Mouse (Mus musculus): ENCODE measurements at regions not wholly inside any gene's neighbourhood (a gene's known extent, or its start where the extent isn't known, plus 50 kb on each side); places are given as distances from the start of the nearest gene placed in this dataset.

- H3K27ac ChIP-seq (ENCODE audit: insufficient read depth, low read length): no peak overlapping the region
- TF ChIP-seq CTCF (IDR thresholded peaks at IDR 0.05; ENCODE audit: borderline replicate concordance, insufficient read depth, low read length) (no peak), POLR2A (IDR thresholded peaks at IDR 0.05; ENCODE audit: low read depth, low read length) (no peak)
- H3K4me3 ChIP-seq (ENCODE audit: insufficient read depth, low read length): no peak overlapping the region
- H3K4me1 ChIP-seq (ENCODE audit: control insufficient read depth, insufficient read depth, low read length): no peaks in the 10 kb centered on the region
Observed at GRCm38 (mm10) chr1:67571616-67572015, 448.8 kb downstream of the Cps1 start.

- no peak overlapping the region for H3K27ac ChIP-seq (ENCODE audit: insufficient read depth, low read length)
- TF ChIP-seq CTCF (IDR thresholded peaks at IDR 0.05; ENCODE audit: borderline replicate concordance, insufficient read depth, low read length): no peak
- TF ChIP-seq POLR2A (IDR thresholded peaks at IDR 0.05; ENCODE audit: low read depth, low read length): no peak
- no peaks in the 10 kb centered on the region for H3K4me1 ChIP-seq (ENCODE audit: control insufficient read depth, insufficient read depth, low read length)
- no peak overlapping the region for H3K4me3 ChIP-seq (ENCODE audit: insufficient read depth, low read length)
Observed at GRCm38 (mm10) chr1:67579732-67580131, 456.9 kb downstream of the Cps1 start.

Measured in embryonic fibroblast, embryonic 13.5 days (primary cell).